ENCODE assay signal across 30 mouse cellular contexts in genomic region chr7:126210856-126211255, GRCm38 (mm10). TPM values are rescaled to one million over a fixed set of nuclear protein-coding genes. Genes with fewer than 3 reads are reported as not detected.
DNase-seq lines count a peak whose midpoint lies in the region; ATAC-seq and TF ChIP-seq lines count a peak whose summit lies in the region.
"Had no signal": no experiment of that assay in that cellular context is flagged by ENCODE, and none has a peak within 500 bp of the region (broad histone marks: within the 10 kb centered on the region; RNA-seq: fewer than 3 reads in every experiment).

No protein-coding gene starts in this region.

- no peaks in the 10 kb centered on the region for H3K36me3 ChIP-seq in liver, postnatal 0 days (replicated peaks; ENCODE audit: insufficient read depth, low read length)
- H3K36me3 ChIP-seq: heart, embryonic 10.5 days; hindbrain, embryonic 12.5 days; limb, embryonic 12.5 days; liver, embryonic 15.5 days; lung, embryonic 15.5 days; midbrain, embryonic 10.5 days; neural tube, embryonic 12.5 days; stomach, embryonic 15.5 days had no signal

- H3K4me3 ChIP-seq in bone marrow macrophage, adult 2 months (ENCODE audit: insufficient read depth, low read length), result no peak overlapping the region
- H3K4me3 ChIP-seq in liver, postnatal 0 days (ENCODE audit: low read depth, low read length), result no peak overlapping the region
- H3K4me3 ChIP-seq: erythroblast, embryonic 14.5 days; forebrain, embryonic 13.5 days; heart, embryonic 10.5 days; hindbrain, embryonic 12.5 days; limb, embryonic 12.5 days; liver, embryonic 15.5 days; lung, embryonic 15.5 days; midbrain, embryonic 10.5 days; myocyte; neural tube, embryonic 12.5 days; stomach, embryonic 15.5 days had no signal

- H3K9me3 ChIP-seq in liver, postnatal 0 days (ENCODE audit: low read length), result no peaks in the 10 kb centered on the region
- H3K9me3 ChIP-seq: forebrain, embryonic 13.5 days; heart, embryonic 10.5 days; hindbrain, embryonic 12.5 days; limb, embryonic 12.5 days; liver, embryonic 15.5 days; lung, embryonic 15.5 days; midbrain, embryonic 10.5 days; neural tube, embryonic 12.5 days; stomach, embryonic 15.5 days had no signal

- no peak overlapping the region for H3K4me2 ChIP-seq in liver, postnatal 0 days (ENCODE audit: low read depth, low read length)
- H3K4me2 ChIP-seq: forebrain, embryonic 13.5 days; hindbrain, embryonic 12.5 days; limb, embryonic 12.5 days; liver, embryonic 15.5 days; lung, embryonic 15.5 days; neural tube, embryonic 12.5 days; stomach, embryonic 15.5 days had no signal

- TF ChIP-seq POLR2A in bone marrow macrophage, adult 2 months (IDR thresholded peaks at IDR 0.05; ENCODE audit: borderline replicate concordance, low read depth, low read length), result no peak

- H3K9ac ChIP-seq in liver, postnatal 0 days (replicated peaks), result no peak overlapping the region
- H3K9ac ChIP-seq: forebrain, embryonic 13.5 days; hindbrain, embryonic 12.5 days; limb, embryonic 12.5 days; liver, embryonic 15.5 days; lung, embryonic 15.5 days; neural tube, embryonic 12.5 days; stomach, embryonic 15.5 days had no signal

- 40% methylated on average over 5 of the region's 5 CpGs for WGBS in liver, postnatal 0 days (ENCODE audit: insufficient replicate concordance)

- DNase-seq in spleen, postnatal 36 days (ENCODE audit: low spot score in 2 of 2), result peak; percentile 63 to 67
- DNase-seq in spleen, postnatal 4 days (ENCODE audit: low spot score in 2 of 2), result no peak
- DNase-seq in yolk sac, embryonic 10.5 days (ENCODE audit: low spot score), result no peak
- no peak for DNase-seq in liver, postnatal 0 days
- DNase-seq in testis, postnatal 10 days (ENCODE audit: low spot score), result no peak
- DNase-seq: adrenal gland, postnatal 14 days; cerebellum, adult 18-20 months; cerebellum, postnatal 10 days; gastrocnemius, postnatal 10 days; heart, postnatal 36 days; kidney, postnatal 14 days; right cerebral cortex, postnatal 4 days; thymus, postnatal 14 days had no signal

- H3K27me3 ChIP-seq in liver, postnatal 0 days (ENCODE audit: insufficient read depth, low read length), result no peaks in the 10 kb centered on the region
- H3K27me3 ChIP-seq: forebrain, embryonic 13.5 days; hindbrain, embryonic 12.5 days; limb, embryonic 12.5 days; lung, embryonic 15.5 days; neural tube, embryonic 12.5 days; Patski; stomach, embryonic 15.5 days had no signal

- H3K4me1 ChIP-seq in bone marrow macrophage, adult 2 months (ENCODE audit: control insufficient read depth, insufficient read depth, low read length), result peaks cover 8% of the 10 kb centered on the region
- no peaks in the 10 kb centered on the region for H3K4me1 ChIP-seq in liver, postnatal 0 days (ENCODE audit: insufficient read depth)
- H3K4me1 ChIP-seq: forebrain, embryonic 13.5 days; heart, embryonic 10.5 days; hindbrain, embryonic 12.5 days; limb, embryonic 12.5 days; liver, embryonic 15.5 days; lung, embryonic 15.5 days; midbrain, embryonic 10.5 days; neural tube, embryonic 12.5 days; stomach, embryonic 15.5 days had no signal

- peak overlapping the region; percentile 53; the same call in 1 of the 2 replicates for H3K27ac ChIP-seq in bone marrow macrophage, adult 2 months (ENCODE audit: insufficient read depth, low read depth, low read length)
- no peak overlapping the region for H3K27ac ChIP-seq in liver, postnatal 0 days (ENCODE audit: low read depth)
- H3K27ac ChIP-seq: forebrain, embryonic 13.5 days; heart, embryonic 10.5 days; hindbrain, embryonic 12.5 days; limb, embryonic 12.5 days; liver, embryonic 15.5 days; lung, embryonic 15.5 days; macrophage; midbrain, embryonic 10.5 days; neural tube, embryonic 12.5 days; stomach, embryonic 15.5 days had no signal

- no peak for TF ChIP-seq EP300 in liver, postnatal 0 days (IDR thresholded peaks at IDR 0.05; ENCODE audit: low read depth)

- TF ChIP-seq CTCF in bone marrow macrophage, adult 2 months (IDR thresholded peaks at IDR 0.05; ENCODE audit: low read depth, low read length), result no peak
- TF ChIP-seq CTCF in liver, postnatal 0 days (IDR thresholded peaks at IDR 0.05; ENCODE audit: low read depth), result no peak

- peak; percentile 54; the same call in 1 of the 2 replicates for ATAC-seq in monocyte, adult 5-6 weeks (replicated peaks; ENCODE audit: insufficient number of reproducible peaks, low FRiP score, low TSS enrichment, poor library complexity, severe bottlenecking)
- no peak for ATAC-seq in liver, postnatal 0 days
- ATAC-seq: forebrain, embryonic 13.5 days; intestine, embryonic 16.5 days; midbrain, embryonic 16.5 days; Patski had no signal

RNA-seq across cellular contexts. Expression of gene Xpo6, which starts 10.6 kb away (rescaled TPM):
- 64.2 and 86.2 TPM in 2 replicates for polyA plus RNA-seq in bone marrow macrophage, adult 2 months (2012; ENCODE audit: insufficient read depth, insufficient read length, missing spikeins)
- 62.9 to 79.9 TPM (median 73.8 TPM) in 3 replicates for total RNA-seq in monocyte, adult 5-6 weeks (2017)
- 12.7 and 15.1 TPM in 2 replicates for polyA plus RNA-seq in liver, postnatal 0 days (2015; fragmentation: Nextera tagmentation; extraction: Ambion mirVana)

Comparison
In these comparisons a context has a peak if more than half of its experiments do, and no peak if none do; other contexts are left out.
1. DNase-seq: peak in spleen, postnatal 36 days (2 of 2); none in spleen, postnatal 4 days (0 of 2), yolk sac, embryonic 10.5 days (single experiment), liver, postnatal 0 days (single experiment) and testis, postnatal 10 days (single experiment).